Mouse (Mus musculus) MEL (cell line): ENCODE measurements around the gene Akap1.

Experiments used
- CTCF ChIP-seq, 3 experiments: IDR thresholded peaks in 2 of 3; conservative IDR thresholded peaks in 1 of 3; 2 replicates each; pipeline ENCODE4 v1.5.1; 2011 to 2012; ENCODE audit warnings: low read length in 3 of 3, low read depth in 2 of 3, mild to moderate bottlenecking in 2 of 3, improper control_type of control experiment in 1 of 3, inconsistent platforms in 1 of 3, mixed read lengths in 1 of 3, moderate library complexity in 1 of 3; ENCODE audit not compliant: control insufficient read depth in 1 of 3, insufficient read depth in 1 of 3, poor library complexity in 1 of 3, severe bottlenecking in 1 of 3
- E2F4 ChIP-seq: IDR thresholded peaks from 2 replicates; pipeline ENCODE4 v1.6.1; 2011; ENCODE audit warnings: low read depth, low read length, improper control_type of control experiment, borderline replicate concordance
- GATA1 ChIP-seq: IDR thresholded peaks from 2 replicates; pipeline ENCODE4 v1.6.1; 2011; ENCODE audit warnings: low read depth, low read length, improper control_type of control experiment
- KAT2A ChIP-seq: conservative IDR thresholded peaks from 2 replicates; pipeline ENCODE4 v1.6.1; 2012; ENCODE audit warnings: low read depth, low read length, improper control_type of control experiment, inconsistent platforms
- MAX ChIP-seq: IDR thresholded peaks from 2 replicates; pipeline ENCODE4 v1.6.1; 2011; ENCODE audit warnings: low read length, improper control_type of control experiment
- MEF2A ChIP-seq: IDR thresholded peaks from 2 replicates; pipeline ENCODE4 v1.6.1; 2014; ENCODE audit warnings: low read depth, mild to moderate bottlenecking, inconsistent platforms, low read length, improper control_type of control experiment; ENCODE audit not compliant: poor library complexity, insufficient replicate concordance, severe bottlenecking; ENCODE audit errors: extremely low read depth
- RAD21 ChIP-seq: IDR thresholded peaks from 2 replicates; pipeline ENCODE4 v1.6.1; 2011; ENCODE audit warnings: mild to moderate bottlenecking, low read depth, low read length, improper control_type of control experiment
- TBP ChIP-seq: IDR thresholded peaks from 2 replicates; pipeline ENCODE4 v1.8.0; 2011; ENCODE audit warnings: low read depth, low read length, improper control_type of control experiment
- TCF12 ChIP-seq: IDR thresholded peaks from 2 replicates; pipeline ENCODE4 v1.6.1; 2014; ENCODE audit warnings: low read depth, mild to moderate bottlenecking, inconsistent platforms, low read length, improper control_type of control experiment, moderate library complexity
- ZC3H11A ChIP-seq: IDR thresholded peaks from 2 replicates; pipeline ENCODE4 v1.6.1; 2012; ENCODE audit warnings: low read depth, mild to moderate bottlenecking, inconsistent platforms, low read length, improper control_type of control experiment

GRCm38 (mm10) chr11:88844384-88844783, 20.0 kb downstream of the Akap1 start:
- TF ChIP-seq RAD21 (no peak), E2F4 (no peak), MAX (no peak), GATA1 (no peak), CTCF (IDR thresholded peaks at IDR 0.05 in 2 of 3, conservative IDR thresholded peaks at IDR 0.05 in 1 of 3; ENCODE audit: control insufficient read depth in 1 of 3, insufficient read depth in 1 of 3, low read depth in 2 of 3, low read length in 3 of 3, poor library complexity in 1 of 3, severe bottlenecking in 1 of 3) (no peak), KAT2A (no peak), TBP (no peak), TCF12 (no peak), MEF2A (no peak), ZC3H11A (no peak)
